Mouse (Mus musculus) frontal cortex, adult 2 months (tissue): ENCODE measurements around the gene Rbm8a2. TPM values are rescaled to one million over a fixed set of nuclear protein-coding genes. Genes with fewer than 3 reads are reported as not detected.
"Not testable (repeated sequence)": the region's sequence is repeated elsewhere in the genome, so short reads cannot be mapped to it uniquely, and the experiment has no call there.

ENCODE experiments used
- DNase-seq, 2 experiments: peaks; one replicate each; pipeline ENCODE4 v3.0.0; 2022; ENCODE audit warnings: low spot score in 1 of 2; ENCODE audit errors: extremely low spot score in 1 of 2
- polyA plus RNA-seq: library from polyadenylated mRNA; depleted of rRNA; stranded (reverse); fragments of >200 nt; gene quantifications from 2 replicates; pipeline ENCODE4 v1.2.3, GENCODE M21; 2012; rRNA removed

The Rbm8a2 gene
- 0.27 and 0.34 TPM in 2 replicates for polyA plus RNA-seq

DNA sequence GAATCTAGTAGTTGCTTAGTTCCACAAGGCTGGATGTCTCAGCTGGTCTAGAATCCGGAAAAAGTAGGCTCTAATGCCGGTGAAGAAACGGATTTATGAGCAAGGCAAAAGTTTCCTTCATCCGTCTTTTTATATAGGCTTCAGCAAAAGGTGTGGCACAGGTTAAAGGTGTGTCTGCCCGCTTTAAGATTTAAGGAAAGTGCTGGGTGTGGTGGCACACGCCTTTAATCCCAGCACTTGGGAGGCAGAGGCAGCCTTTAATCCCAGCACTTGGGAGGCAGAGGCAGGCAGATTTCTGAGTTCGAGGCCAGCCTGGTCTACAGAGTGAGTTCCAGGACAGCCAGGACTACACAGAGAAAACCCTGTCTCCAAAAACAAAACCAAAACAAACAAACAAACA is at the start of gene Rbm8a2:
Gene Rbm8a2 (minus strand): TSS at position 101 of the 400 bp plus-strand sequence.
- not testable (repeated sequence) for DNase-seq

GRCm38 (mm10) chr1:176028397-176028796 is 49.5 kb upstream of the Rbm8a2 start:
- no peak for DNase-seq

GRCm38 (mm10) chr1:176024501-176024900 is 45.6 kb upstream of the Rbm8a2 start:
- no peak for DNase-seq

DNA sequence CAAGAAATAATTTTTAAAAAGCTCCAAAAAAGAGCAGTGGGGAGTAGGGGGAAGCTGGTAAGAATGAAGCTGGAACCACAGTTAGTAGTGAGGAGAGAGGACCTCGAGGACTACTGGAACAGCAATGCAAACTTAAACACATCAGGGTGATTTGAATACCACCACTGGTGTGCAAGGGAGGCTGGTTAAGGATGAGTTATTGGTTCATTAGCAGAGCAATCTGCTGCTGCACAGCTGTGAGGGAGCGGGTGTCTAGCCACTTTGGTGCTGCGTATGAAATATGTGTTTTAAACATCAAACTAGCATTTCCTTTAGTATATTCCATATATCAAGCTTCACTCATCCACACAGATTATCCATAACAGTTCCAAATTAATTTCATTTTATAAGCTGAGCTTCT is 39.6 kb upstream of the Rbm8a2 start:
- DNase-seq = no peak

DNA sequence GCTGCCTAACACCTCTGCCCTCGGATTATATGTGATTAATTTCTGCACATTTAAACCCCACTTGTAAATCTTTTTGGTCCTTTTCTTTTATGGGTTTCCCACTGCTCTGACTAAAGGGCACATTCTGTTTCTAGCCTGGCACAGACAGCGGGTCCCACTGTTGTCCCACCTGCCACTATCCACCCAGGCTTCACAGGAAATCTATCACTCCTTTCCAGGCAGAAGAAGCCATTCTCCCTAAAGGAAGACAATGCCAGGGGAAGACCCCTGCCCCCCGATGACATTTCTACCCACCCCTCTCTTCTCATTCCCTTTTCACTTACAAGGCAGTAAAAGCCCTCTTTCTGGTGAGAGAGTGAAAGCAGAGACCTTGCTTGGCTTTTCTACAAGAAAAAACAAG is 37.2 kb upstream of the Rbm8a2 start:
- DNase-seq = no peak

DNA sequence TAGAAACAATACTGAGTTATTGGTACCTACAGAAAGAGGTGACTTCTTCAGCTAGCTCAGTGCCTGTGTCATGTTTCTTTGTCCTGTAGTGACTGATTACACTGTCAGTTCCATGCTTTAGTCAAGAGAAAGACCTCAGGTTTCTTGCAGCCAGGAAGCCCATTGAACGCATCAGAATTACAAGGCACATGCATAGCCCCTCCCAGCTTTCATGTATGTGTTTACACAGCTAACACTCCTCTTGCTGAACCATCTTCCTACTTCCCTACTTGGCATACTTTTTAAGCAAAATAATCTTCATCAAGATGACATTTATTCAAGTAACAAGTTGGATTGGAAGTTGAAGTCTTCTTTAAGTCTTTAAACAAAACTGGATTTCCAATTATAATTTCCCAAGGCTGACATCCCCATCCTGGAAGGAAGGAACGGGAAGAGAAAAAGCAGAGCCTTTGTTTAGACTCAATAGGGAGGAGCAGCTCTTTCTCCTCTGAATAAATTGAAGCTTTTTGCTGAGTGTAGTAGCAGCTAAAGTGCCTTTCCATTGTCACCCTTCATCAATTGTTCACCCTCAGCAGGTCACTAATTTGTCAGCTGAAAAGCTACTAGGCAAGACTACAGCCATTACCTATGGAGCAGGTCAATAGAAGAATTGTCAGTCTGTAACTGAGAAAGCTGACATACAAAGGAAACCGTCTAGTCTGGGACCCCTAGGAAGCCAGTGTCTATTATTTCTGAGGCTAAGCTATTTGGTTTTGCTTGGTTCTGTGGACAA is 34.8 kb upstream of the Rbm8a2 start:
- no peak for DNase-seq

DNA sequence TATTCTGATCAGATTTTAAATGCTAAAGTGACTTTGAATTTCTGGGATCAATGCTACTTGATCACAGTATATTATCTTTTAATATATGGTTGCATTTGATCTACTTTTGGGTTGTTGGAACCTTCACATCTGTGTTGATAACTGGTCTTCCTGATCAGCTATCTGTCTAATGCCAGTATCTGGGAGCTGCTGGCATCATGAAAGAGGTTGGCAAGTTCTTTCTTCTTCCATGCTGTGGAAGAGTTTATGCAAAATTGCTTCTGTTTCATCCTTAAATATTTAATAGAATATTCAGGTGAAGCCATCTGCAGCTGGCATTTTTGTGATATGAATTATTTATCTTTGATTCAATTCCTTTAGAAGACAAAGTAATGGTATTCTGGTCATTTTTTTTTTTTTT is 32.6 kb upstream of the Rbm8a2 start:
- no peak for DNase-seq

DNA sequence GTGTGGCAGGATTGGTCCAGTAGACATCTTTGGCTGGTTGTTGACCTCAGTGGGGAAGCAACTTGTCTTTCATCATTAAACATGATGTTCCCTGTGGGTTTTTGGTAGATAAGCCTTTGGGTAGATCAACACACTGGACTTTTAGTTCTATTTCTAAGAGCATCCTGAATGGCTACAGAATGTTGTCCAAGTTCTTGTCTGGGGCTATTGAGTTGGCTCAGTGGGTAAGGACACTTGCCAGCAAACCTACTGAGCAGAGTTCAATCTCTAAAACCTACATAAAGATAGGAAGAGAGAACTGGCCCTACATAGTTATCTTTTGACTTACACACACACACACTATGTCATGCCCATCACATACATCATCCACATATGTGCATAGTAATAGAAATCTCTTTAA is 32.2 kb upstream of the Rbm8a2 start:
- no peak for DNase-seq

GRCm38 (mm10) chr1:176008411-176008810 is 29.5 kb upstream of the Rbm8a2 start:
- no peak for DNase-seq

DNA sequence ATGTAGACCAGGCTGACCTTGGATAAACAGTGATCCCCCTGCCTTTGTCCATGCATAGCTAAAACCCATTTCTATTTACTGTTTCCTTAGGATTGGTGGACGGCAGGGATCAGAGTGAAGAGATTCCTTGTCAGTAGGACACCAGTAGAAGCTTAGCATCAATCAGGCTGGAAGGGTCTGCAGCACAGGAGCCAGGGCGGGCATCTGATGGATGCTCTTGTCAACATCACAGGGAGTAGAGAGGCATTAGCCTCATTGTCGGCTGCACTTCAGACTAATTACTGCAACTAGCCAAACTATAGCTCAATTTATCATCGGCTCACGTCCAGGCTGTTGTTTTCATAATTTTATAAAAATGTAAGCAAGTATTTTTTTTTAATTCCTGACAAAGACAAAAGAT is 21.7 kb upstream of the Rbm8a2 start:
- DNase-seq = no peak

DNA sequence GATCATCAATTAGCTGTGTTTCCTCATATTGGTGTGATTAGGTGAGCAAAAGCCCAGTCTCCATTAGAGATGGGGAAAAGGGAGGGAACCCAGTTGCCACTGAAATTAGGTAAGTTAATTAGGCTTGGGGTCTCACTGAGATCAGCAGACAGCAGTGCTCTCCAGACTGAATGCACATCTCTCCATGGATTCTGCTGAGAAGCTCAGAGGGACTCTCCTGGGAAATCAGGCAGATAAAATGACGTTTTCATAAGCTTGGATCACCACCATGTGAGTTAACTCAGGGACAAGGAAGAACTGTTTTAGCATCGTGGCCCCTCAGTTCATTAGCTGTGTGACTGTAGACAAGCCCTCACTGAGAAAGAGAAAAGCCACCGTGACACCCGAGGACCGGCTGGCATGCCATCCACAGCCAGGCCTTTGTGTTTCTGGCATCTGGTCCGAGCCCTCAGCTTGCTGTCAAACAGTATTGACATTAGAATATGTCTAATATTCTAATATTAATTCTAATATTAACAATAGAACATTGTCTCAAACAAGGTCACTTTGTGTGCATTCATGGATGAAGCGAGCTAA is 18.2 kb upstream of the Rbm8a2 start:
- no peak for DNase-seq

DNA sequence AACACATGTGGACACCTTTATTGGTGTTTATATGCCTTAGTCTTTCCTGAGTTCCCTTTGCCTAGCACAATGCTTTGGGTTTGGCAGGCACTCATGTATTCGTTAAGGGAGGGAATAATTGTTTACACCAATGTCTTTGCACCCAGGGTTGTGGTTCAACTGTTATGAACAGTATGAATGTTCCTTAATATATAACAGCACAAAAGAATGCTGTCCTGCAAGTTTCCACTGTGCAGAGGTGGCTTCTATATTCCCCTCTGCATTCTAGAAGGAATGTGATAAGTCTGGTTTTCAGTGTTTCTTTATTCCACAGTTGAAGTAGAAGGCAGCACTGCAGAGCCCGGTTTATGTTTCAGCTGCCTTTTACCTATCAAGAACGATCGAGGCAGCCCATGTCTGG is 10.0 kb upstream of the Rbm8a2 start:
- no peak for DNase-seq

GRCm38 (mm10) chr1:175988448-175988847 is 9.5 kb upstream of the Rbm8a2 start:
- no peak for DNase-seq

- no peak for DNase-seq
Measured at GRCm38 (mm10) chr1:175970710-175971109, 8.2 kb downstream of the Rbm8a2 start.

GRCm38 (mm10) chr1:175967004-175967745 is 11.7 kb downstream of the Rbm8a2 start:
- DNase-seq = no peak

- DNase-seq = no peak
Measured at GRCm38 (mm10) chr1:175961786-175962185, 17.1 kb downstream of the Rbm8a2 start.

- no peak for DNase-seq
Measured at GRCm38 (mm10) chr1:175950851-175951250, 28.1 kb downstream of the Rbm8a2 start.

DNA sequence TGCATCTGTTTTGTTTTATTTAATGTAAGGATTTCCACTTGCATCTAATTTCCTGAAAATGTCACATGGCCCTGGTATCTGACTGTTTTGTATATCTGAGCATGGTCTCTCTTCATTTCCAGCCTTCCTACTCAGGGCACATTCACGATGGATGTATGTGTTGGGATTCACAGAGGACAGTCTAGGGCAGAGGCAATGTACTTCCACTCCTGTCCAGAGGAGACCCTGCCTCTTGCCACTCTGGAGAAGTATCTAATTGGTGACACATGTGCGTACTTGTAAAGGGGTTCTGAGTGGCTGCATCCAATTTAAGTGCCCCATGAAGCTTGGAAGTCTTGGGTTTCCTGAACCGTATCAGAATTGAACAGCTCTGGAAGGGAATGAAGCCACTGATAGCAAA is 28.5 kb downstream of the Rbm8a2 start:
- DNase-seq = no peak

GRCm38 (mm10) chr1:175946718-175947315 is 32.1 kb downstream of the Rbm8a2 start:
- DNase-seq = no peak

DNA sequence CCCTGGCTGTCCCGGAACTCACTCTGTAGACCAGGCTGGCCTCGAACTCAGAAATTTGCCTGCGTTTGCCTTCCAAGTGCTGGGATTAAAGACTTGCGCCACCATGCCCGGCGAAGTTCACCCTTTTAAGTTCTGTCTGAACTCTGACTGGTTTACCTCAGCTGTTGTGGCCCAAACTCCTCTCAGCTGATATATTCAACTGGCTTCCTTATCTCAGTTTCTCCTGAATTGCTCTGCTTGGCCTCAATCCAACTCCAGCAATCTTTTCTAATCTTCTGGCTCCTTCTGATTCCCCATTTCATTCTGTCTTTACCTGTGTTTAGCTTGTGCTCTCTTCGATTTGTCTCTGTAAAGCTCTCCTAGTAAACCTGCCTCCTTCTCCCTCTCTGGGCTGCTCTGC is 35.7 kb downstream of the Rbm8a2 start:
- no peak for DNase-seq

DNA sequence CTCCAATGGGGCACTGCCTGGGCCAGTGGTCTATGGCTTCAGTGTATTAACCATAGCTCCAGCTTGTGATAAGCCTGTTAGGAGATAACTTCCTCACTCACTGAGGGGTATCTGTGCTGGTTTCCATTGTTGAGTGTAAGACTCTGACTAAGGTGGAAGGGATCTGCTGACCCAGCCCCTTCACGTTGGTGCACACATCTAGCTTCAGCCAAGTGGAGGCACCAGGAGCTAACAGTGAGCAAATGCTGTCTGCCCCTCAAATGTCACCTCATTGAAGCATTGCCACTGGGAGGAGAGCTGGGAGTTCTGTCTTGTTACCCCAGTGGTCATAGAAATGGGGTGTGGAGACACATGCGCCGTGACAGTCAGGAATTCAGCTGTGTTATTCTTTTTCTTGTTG is 40.2 kb downstream of the Rbm8a2 start:
- DNase-seq = no peak
